In the genomic region with DNA sequence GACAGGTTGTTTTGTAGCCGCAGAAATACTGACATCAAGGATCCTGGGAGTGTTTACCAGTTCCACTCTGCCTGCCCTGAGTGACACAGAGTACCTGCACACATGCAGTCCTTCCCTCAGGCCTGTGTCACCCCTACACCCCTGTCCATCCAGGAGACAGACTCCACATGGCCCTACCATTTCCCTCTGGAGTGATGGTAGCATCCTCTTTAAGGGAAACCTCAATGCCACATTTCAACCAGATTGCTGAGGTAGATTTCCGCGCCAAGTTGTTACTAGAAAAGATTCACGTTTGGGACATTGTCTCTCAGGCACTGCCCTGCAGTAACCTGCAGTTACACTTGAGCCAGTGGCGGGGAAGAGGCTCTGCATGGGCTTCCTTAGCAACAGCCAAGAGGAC, we compare ENCODE assay signal across 20 mouse cellular contexts.
DNase-seq lines count a peak whose midpoint lies in the region; ATAC-seq and TF ChIP-seq lines count a peak whose summit lies in the region.
"Had no signal": no experiment of that assay in that cellular context is flagged by ENCODE, and none has a peak within 500 bp of the region (broad histone marks: within the 10 kb centered on the region; RNA-seq: fewer than 3 reads in every experiment).

No protein-coding gene starts in this region.

- no peak overlapping the region for H3K4me2 ChIP-seq in hindbrain, embryonic 15.5 days
- H3K4me2 ChIP-seq in hindbrain, embryonic 11.5 days (replicated peaks; ENCODE audit: low read depth, low read length): no peak overlapping the region
- no peak overlapping the region for H3K4me2 ChIP-seq in midbrain, embryonic 11.5 days
- H3K4me2 ChIP-seq in liver, postnatal 0 days (ENCODE audit: low read depth, low read length): no peak overlapping the region
- H3K4me2 ChIP-seq: embryonic facial prominence, embryonic 13.5 days; forebrain, embryonic 12.5 days; heart, embryonic 11.5 days; hindbrain, embryonic 12.5 days had no signal

- no peak for TF ChIP-seq EP300 in liver, postnatal 0 days (IDR thresholded peaks at IDR 0.05; ENCODE audit: low read depth)

- no peaks in the 10 kb centered on the region for H3K9me3 ChIP-seq in hindbrain, embryonic 15.5 days
- H3K9me3 ChIP-seq in hindbrain, embryonic 11.5 days (ENCODE audit: control insufficient read depth, low read length): no peaks in the 10 kb centered on the region
- no peaks in the 10 kb centered on the region for H3K9me3 ChIP-seq in midbrain, embryonic 11.5 days (ENCODE audit: control insufficient read depth, low read length)
- H3K9me3 ChIP-seq in midbrain, embryonic 10.5 days (replicated peaks): no peaks in the 10 kb centered on the region
- 0 out of 2 replicates have a peak, but pooled peaks cover 2% of the 10 kb centered on the region for H3K9me3 ChIP-seq in liver, postnatal 0 days (ENCODE audit: low read length)
- H3K9me3 ChIP-seq: embryonic facial prominence, embryonic 13.5 days; forebrain, embryonic 12.5 days; hindbrain, embryonic 12.5 days had no signal

- no peaks in the 10 kb centered on the region for H3K27me3 ChIP-seq in hindbrain, embryonic 15.5 days
- no peaks in the 10 kb centered on the region for H3K27me3 ChIP-seq in hindbrain, embryonic 11.5 days (ENCODE audit: control insufficient read depth, insufficient read depth, low read length)
- no peaks in the 10 kb centered on the region for H3K27me3 ChIP-seq in midbrain, embryonic 11.5 days (ENCODE audit: control insufficient read depth, insufficient read depth, low read length)
- H3K27me3 ChIP-seq in midbrain, embryonic 10.5 days (ENCODE audit: low read depth, poor library complexity, severe bottlenecking): no peaks in the 10 kb centered on the region
- no peaks in the 10 kb centered on the region for H3K27me3 ChIP-seq in liver, postnatal 0 days (ENCODE audit: insufficient read depth, low read length)
- H3K27me3 ChIP-seq: CH12.LX; embryonic facial prominence, embryonic 13.5 days; forebrain, embryonic 12.5 days; hindbrain, embryonic 12.5 days had no signal

- H3K4me1 ChIP-seq in hindbrain, embryonic 15.5 days (replicated peaks): peaks cover 33% of the 10 kb centered on the region; the same call in 1 of the 2 replicates
- H3K4me1 ChIP-seq in hindbrain, embryonic 11.5 days (replicated peaks; ENCODE audit: control insufficient read depth, insufficient read depth, low read length): no peaks in the 10 kb centered on the region
- H3K4me1 ChIP-seq in midbrain, embryonic 11.5 days (ENCODE audit: control insufficient read depth, insufficient read depth, low read length): peaks cover 11% of the 10 kb centered on the region; the same call in 1 of the 2 replicates
- peaks cover 33% of the 10 kb centered on the region for H3K4me1 ChIP-seq in midbrain, embryonic 10.5 days
- peaks cover 38% of the 10 kb centered on the region for H3K4me1 ChIP-seq in liver, postnatal 0 days (ENCODE audit: insufficient read depth)

- TF ChIP-seq CTCF in liver, postnatal 0 days (IDR thresholded peaks at IDR 0.05; ENCODE audit: low read depth): no peak

- no peak for ATAC-seq in hindbrain, embryonic 15.5 days (ENCODE audit: low FRiP score, low read depth)
- no peak for ATAC-seq in hindbrain, embryonic 11.5 days (ENCODE audit: low FRiP score)
- ATAC-seq in midbrain, embryonic 11.5 days (ENCODE audit: low FRiP score): no peak
- ATAC-seq in liver, postnatal 0 days: no peak
- ATAC-seq: forebrain, embryonic 16.5 days had no signal

- peak overlapping the region; percentile 39; the same call in 1 of the 2 replicates for H3K27ac ChIP-seq in hindbrain, embryonic 15.5 days (replicated peaks)
- H3K27ac ChIP-seq in hindbrain, embryonic 11.5 days (ENCODE audit: low read depth, low read length): no peak overlapping the region
- H3K27ac ChIP-seq in midbrain, embryonic 11.5 days (ENCODE audit: low read depth, low read length): no peak overlapping the region
- H3K27ac ChIP-seq in midbrain, embryonic 10.5 days (replicated peaks): no peak overlapping the region
- peak overlapping the region; percentile 20 for H3K27ac ChIP-seq in liver, postnatal 0 days (ENCODE audit: low read depth)
- H3K27ac ChIP-seq: embryonic facial prominence, embryonic 13.5 days; forebrain, embryonic 12.5 days; heart, adult 2 months; hindbrain, embryonic 12.5 days had no signal

- no peak for DNase-seq in hindbrain, embryonic 11.5 days (ENCODE audit: low spot score)
- peak; percentile 47 for DNase-seq in midbrain, embryonic 11.5 days (ENCODE audit: low spot score, missing footprints)
- no peak for DNase-seq in midbrain, embryonic 10.5 days (ENCODE audit: low spot score)
- DNase-seq in MN1 (ENCODE audit: low spot score): peak; percentile 28
- DNase-seq in liver, postnatal 0 days: no peak
- DNase-seq in ovary, postnatal 10 days (ENCODE audit: low spot score): no peak
- DNase-seq: adrenal gland, adult 2 months; adrenal gland, postnatal 25 days; cerebellum, adult 18-20 months; cerebellum, adult 9-11 months; cerebellum, postnatal 36 days; gastrocnemius, postnatal 10 days; heart, adult 2 months had no signal

- no peaks in the 10 kb centered on the region for H3K36me3 ChIP-seq in hindbrain, embryonic 15.5 days
- no peaks in the 10 kb centered on the region for H3K36me3 ChIP-seq in hindbrain, embryonic 11.5 days (ENCODE audit: control insufficient read depth, insufficient read depth, low read length)
- H3K36me3 ChIP-seq in midbrain, embryonic 11.5 days (ENCODE audit: control insufficient read depth, insufficient read depth, low read length): no peaks in the 10 kb centered on the region
- H3K36me3 ChIP-seq in midbrain, embryonic 10.5 days: 0 out of 2 replicates have a peak, but pooled peaks cover 2% of the 10 kb centered on the region
- no peaks in the 10 kb centered on the region for H3K36me3 ChIP-seq in liver, postnatal 0 days (replicated peaks; ENCODE audit: insufficient read depth, low read length)
- H3K36me3 ChIP-seq: forebrain, embryonic 12.5 days; hindbrain, embryonic 12.5 days had no signal

- H3K9ac ChIP-seq in hindbrain, embryonic 15.5 days: no peak overlapping the region
- H3K9ac ChIP-seq in hindbrain, embryonic 11.5 days (ENCODE audit: low read depth, low read length): no peak overlapping the region
- H3K9ac ChIP-seq in midbrain, embryonic 11.5 days (ENCODE audit: low read length): no peak overlapping the region
- H3K9ac ChIP-seq in liver, postnatal 0 days (replicated peaks): no peak overlapping the region
- H3K9ac ChIP-seq: embryonic facial prominence, embryonic 13.5 days; forebrain, embryonic 12.5 days; hindbrain, embryonic 12.5 days had no signal

- 86% methylated on average over 5 of the region's 5 CpGs for WGBS in hindbrain, embryonic 15.5 days
- WGBS in hindbrain, embryonic 11.5 days: 86% methylated on average over 5 of the region's 5 CpGs
- 86% methylated on average over 5 of the region's 5 CpGs for WGBS in midbrain, embryonic 11.5 days
- WGBS in midbrain, embryonic 10.5 days: 87% methylated on average over 5 of the region's 5 CpGs
- 69% methylated on average over 5 of the region's 5 CpGs for WGBS in liver, postnatal 0 days (ENCODE audit: insufficient replicate concordance)

- no peak overlapping the region for H3K4me3 ChIP-seq in hindbrain, embryonic 15.5 days
- no peak overlapping the region for H3K4me3 ChIP-seq in hindbrain, embryonic 11.5 days (ENCODE audit: low read depth, low read length)
- H3K4me3 ChIP-seq in midbrain, embryonic 11.5 days (ENCODE audit: low read depth, low read length): no peak overlapping the region
- no peak overlapping the region for H3K4me3 ChIP-seq in midbrain, embryonic 10.5 days
- H3K4me3 ChIP-seq in liver, postnatal 0 days (ENCODE audit: low read depth, low read length): no peak overlapping the region
- H3K4me3 ChIP-seq: embryonic facial prominence, embryonic 13.5 days; forebrain, embryonic 12.5 days; heart, adult 2 months; hindbrain, embryonic 12.5 days had no signal

Comparison
In these comparisons a context has a peak if more than half of its experiments do, and no peak if none do; other contexts are left out.
1. H3K27ac ChIP-seq: peak in hindbrain, embryonic 15.5 days (single experiment) and liver, postnatal 0 days (single experiment); none in hindbrain, embryonic 11.5 days (single experiment), midbrain, embryonic 11.5 days (single experiment) and midbrain, embryonic 10.5 days (single experiment).
2. DNase-seq: peak in midbrain, embryonic 11.5 days (single experiment) and MN1 (single experiment); none in hindbrain, embryonic 11.5 days (single experiment), midbrain, embryonic 10.5 days (single experiment), liver, postnatal 0 days (single experiment) and ovary, postnatal 10 days (single experiment).